Mouse (Mus musculus): ENCODE data around the gene Chmp6. TPM values are rescaled to one million over a fixed set of nuclear protein-coding genes. Genes with fewer than 3 reads are reported as not detected.

Gene Chmp6
- polyA plus RNA-seq, 1 experiment from 2014 or later: 89.9 TPM

GRCm38 (mm10) chr11:119874841-119875240 is 38.4 kb upstream of the Chmp6 start:
- no peak overlapping the region for H3K9ac ChIP-seq (replicated peaks; ENCODE audit: low read depth)

GRCm38 (mm10) chr11:119875685-119876084 is 37.6 kb upstream of the Chmp6 start:
- peaks cover 14% of the 10 kb centered on the region; the same call in 1 of the 2 replicates for H3K36me3 ChIP-seq (ENCODE audit: insufficient read depth, low read length)
- H3K9ac ChIP-seq (replicated peaks; ENCODE audit: low read depth): no peak overlapping the region
- no peak overlapping the region for H3K4me3 ChIP-seq (ENCODE audit: low read depth, low read length)
- TF ChIP-seq EP300 (IDR thresholded peaks at IDR 0.05) (peak; percentile 31; the same call in 1 of the 2 replicates), CTCF (IDR thresholded peaks at IDR 0.05) (no peak)
- no peak overlapping the region for H3K4me2 ChIP-seq (replicated peaks; ENCODE audit: low read depth, low read length)
- no peaks in the 10 kb centered on the region for H3K4me1 ChIP-seq (ENCODE audit: insufficient read depth, low read depth, low read length)
- H3K9me3 ChIP-seq (ENCODE audit: low read length): no peaks in the 10 kb centered on the region
- no peak for ATAC-seq
- 77% methylated on average over 9 of the region's 9 CpGs for WGBS
- no peak overlapping the region for H3K27ac ChIP-seq (ENCODE audit: low read length)
- DNase-seq (ENCODE audit: low spot score): peak; percentile 16
- no peaks in the 10 kb centered on the region for H3K27me3 ChIP-seq (replicated peaks; ENCODE audit: insufficient read depth, low read length)

More at GRCm38 (mm10) chr11:119874841-119875240, 38.4 kb upstream of the Chmp6 start:
- 70% methylated on average over 1 of the region's 1 CpGs for WGBS
- ATAC-seq (peak; percentile 14; the same call in 1 of the 2 replicates), DNase-seq (ENCODE audit: low spot score) (no peak)
- Histone ChIP-seq H3K9me3 (ENCODE audit: low read length) (no peaks in the 10 kb centered on the region), H3K4me1 (ENCODE audit: insufficient read depth, low read depth, low read length) (no peaks in the 10 kb centered on the region), H3K36me3 (ENCODE audit: insufficient read depth, low read length) (peaks cover 17% of the 10 kb centered on the region), H3K4me2 (replicated peaks; ENCODE audit: low read depth, low read length) (no peak overlapping the region), H3K27me3 (replicated peaks; ENCODE audit: insufficient read depth, low read length) (no peaks in the 10 kb centered on the region), H3K4me3 (ENCODE audit: low read depth, low read length) (no peak overlapping the region), H3K27ac (ENCODE audit: low read length) (no peak overlapping the region)
- no peak for TF ChIP-seq CTCF (IDR thresholded peaks at IDR 0.05)
- 0 out of 2 replicates have a peak, but pooled peaks have one; percentile 32 for TF ChIP-seq EP300 (IDR thresholded peaks at IDR 0.05)

GRCm38 (mm10) chr11:119877124-119877523 is 36.1 kb upstream of the Chmp6 start:
- Histone ChIP-seq H3K4me1 (ENCODE audit: insufficient read depth, low read depth, low read length) (no peaks in the 10 kb centered on the region), H3K27ac (ENCODE audit: low read length) (no peak overlapping the region), H3K36me3 (ENCODE audit: insufficient read depth, low read length) (peaks cover 9% of the 10 kb centered on the region; the same call in 1 of the 2 replicates)

GRCm38 (mm10) chr11:119879573-119879972 is 33.7 kb upstream of the Chmp6 start:
- Histone ChIP-seq H3K4me2 (replicated peaks; ENCODE audit: low read depth, low read length) (no peak overlapping the region), H3K9me3 (ENCODE audit: low read length) (no peaks in the 10 kb centered on the region), H3K27ac (ENCODE audit: low read length) (no peak overlapping the region), H3K4me1 (ENCODE audit: insufficient read depth, low read depth, low read length) (no peaks in the 10 kb centered on the region), H3K36me3 (ENCODE audit: insufficient read depth, low read length) (0 out of 2 replicates have a peak, but pooled peaks cover 4% of the 10 kb centered on the region), H3K4me3 (ENCODE audit: low read depth, low read length) (no peak overlapping the region), H3K9ac (replicated peaks; ENCODE audit: low read depth) (no peak overlapping the region), H3K27me3 (replicated peaks; ENCODE audit: insufficient read depth, low read length) (no peaks in the 10 kb centered on the region)
- ATAC-seq: no peak
- no peak for DNase-seq (ENCODE audit: low spot score)
- 87% methylated on average over 5 of the region's 5 CpGs for WGBS
- no peak for TF ChIP-seq CTCF (IDR thresholded peaks at IDR 0.05)
- no peak for TF ChIP-seq EP300 (IDR thresholded peaks at IDR 0.05)

More at GRCm38 (mm10) chr11:119877124-119877523, 36.1 kb upstream of the Chmp6 start:
- Histone ChIP-seq H3K9ac (replicated peaks; ENCODE audit: low read depth) (no peak overlapping the region), H3K4me2 (replicated peaks; ENCODE audit: low read depth, low read length) (no peak overlapping the region), H3K4me3 (ENCODE audit: low read depth, low read length) (no peak overlapping the region), H3K9me3 (ENCODE audit: low read length) (no peaks in the 10 kb centered on the region), H3K27me3 (replicated peaks; ENCODE audit: insufficient read depth, low read length) (no peaks in the 10 kb centered on the region)
- WGBS: 89% methylated on average over 7 of the region's 7 CpGs
- DNase-seq (ENCODE audit: low spot score): no peak
- ATAC-seq: no peak
- TF ChIP-seq CTCF (IDR thresholded peaks at IDR 0.05) (no peak), EP300 (IDR thresholded peaks at IDR 0.05) (no peak)

GRCm38 (mm10) chr11:119883646-119884045 is 29.6 kb upstream of the Chmp6 start:
- Histone ChIP-seq H3K4me3 (ENCODE audit: low read depth, low read length) (no peak overlapping the region), H3K27ac (ENCODE audit: low read length) (no peak overlapping the region)

GRCm38 (mm10) chr11:119889966-119890365 is 23.3 kb upstream of the Chmp6 start:
- no peak for DNase-seq (ENCODE audit: low spot score)
- Histone ChIP-seq H3K27me3 (replicated peaks; ENCODE audit: insufficient read depth, low read length) (no peaks in the 10 kb centered on the region), H3K4me1 (ENCODE audit: insufficient read depth, low read depth, low read length) (no peaks in the 10 kb centered on the region), H3K9me3 (ENCODE audit: low read length) (no peaks in the 10 kb centered on the region), H3K36me3 (ENCODE audit: insufficient read depth, low read length) (peaks cover 20% of the 10 kb centered on the region; the same call in 1 of the 2 replicates), H3K27ac (ENCODE audit: low read length) (no peak overlapping the region), H3K9ac (replicated peaks; ENCODE audit: low read depth) (no peak overlapping the region), H3K4me2 (replicated peaks; ENCODE audit: low read depth, low read length) (no peak overlapping the region), H3K4me3 (ENCODE audit: low read depth, low read length) (no peak overlapping the region)
- 86% methylated on average over 3 of the region's 3 CpGs for WGBS
- TF ChIP-seq EP300 (IDR thresholded peaks at IDR 0.05): no peak
- TF ChIP-seq CTCF (IDR thresholded peaks at IDR 0.05): no peak
- ATAC-seq: no peak

More at GRCm38 (mm10) chr11:119883646-119884045, 29.6 kb upstream of the Chmp6 start:
- DNase-seq (ENCODE audit: low spot score): no peak
- Histone ChIP-seq H3K4me1 (ENCODE audit: insufficient read depth, low read depth, low read length) (no peaks in the 10 kb centered on the region), H3K9ac (replicated peaks; ENCODE audit: low read depth) (no peak overlapping the region), H3K9me3 (ENCODE audit: low read length) (no peaks in the 10 kb centered on the region), H3K27me3 (replicated peaks; ENCODE audit: insufficient read depth, low read length) (no peaks in the 10 kb centered on the region), H3K4me2 (replicated peaks; ENCODE audit: low read depth, low read length) (no peak overlapping the region), H3K36me3 (ENCODE audit: insufficient read depth, low read length) (peaks cover 9% of the 10 kb centered on the region; the same call in 1 of the 2 replicates)
- no peak for TF ChIP-seq CTCF (IDR thresholded peaks at IDR 0.05)
- TF ChIP-seq EP300 (IDR thresholded peaks at IDR 0.05): no peak
- ATAC-seq: no peak
- 76% methylated on average over 2 of the region's 2 CpGs for WGBS

Measured in lung, postnatal 0 days (tissue).